Mouse (Mus musculus): ENCODE results near the gene Cyren. TPM values are rescaled to one million over a fixed set of nuclear protein-coding genes. Genes with fewer than 3 reads are reported as not detected.

Gene Cyren
- total RNA-seq, 2 experiments from 2014 or later: 5.6 to 7.2 TPM

DNA sequence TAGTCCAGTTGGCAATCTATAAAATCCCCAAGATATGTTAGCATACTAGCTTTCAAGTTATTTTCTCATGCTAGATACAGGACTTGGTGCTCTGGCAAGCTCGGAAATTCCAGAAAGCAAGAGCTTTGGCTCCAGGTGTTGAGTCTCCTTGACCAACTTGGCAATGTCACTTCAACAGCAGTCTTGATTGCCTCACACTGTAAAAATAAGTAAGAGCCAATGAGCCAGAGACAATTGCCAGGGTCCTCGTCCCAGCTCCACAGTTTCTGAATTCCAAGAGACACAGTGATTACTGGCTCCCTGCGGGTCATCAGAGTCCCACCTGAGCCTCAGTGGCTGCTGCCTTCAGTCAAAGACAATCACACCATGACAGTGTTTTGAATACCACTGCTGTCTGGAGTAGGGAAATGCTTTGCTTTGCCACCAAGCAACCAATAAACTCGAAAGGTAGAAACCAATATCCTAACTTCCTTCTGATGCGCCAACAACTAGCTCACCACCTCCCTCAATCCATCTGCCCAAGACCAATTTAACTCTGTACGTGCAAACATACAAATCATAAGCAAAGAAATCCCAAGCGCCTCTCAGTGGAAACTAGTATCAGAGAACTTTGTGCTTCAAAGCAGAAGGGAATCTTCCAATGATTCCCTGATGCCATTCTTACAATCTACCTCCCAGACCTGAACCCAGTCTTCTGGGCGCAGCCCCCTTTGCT is 31.9 kb upstream of the Cyren start:
- intact Hi-C loops (cut with DNase I): loop anchor here (2.0 kb wide), 1 partner anchor 31 kb away; the partner anchor contains the start of gene Cyren
- H3K27ac ChIP-seq: peak overlapping the region; percentile 88

DNA sequence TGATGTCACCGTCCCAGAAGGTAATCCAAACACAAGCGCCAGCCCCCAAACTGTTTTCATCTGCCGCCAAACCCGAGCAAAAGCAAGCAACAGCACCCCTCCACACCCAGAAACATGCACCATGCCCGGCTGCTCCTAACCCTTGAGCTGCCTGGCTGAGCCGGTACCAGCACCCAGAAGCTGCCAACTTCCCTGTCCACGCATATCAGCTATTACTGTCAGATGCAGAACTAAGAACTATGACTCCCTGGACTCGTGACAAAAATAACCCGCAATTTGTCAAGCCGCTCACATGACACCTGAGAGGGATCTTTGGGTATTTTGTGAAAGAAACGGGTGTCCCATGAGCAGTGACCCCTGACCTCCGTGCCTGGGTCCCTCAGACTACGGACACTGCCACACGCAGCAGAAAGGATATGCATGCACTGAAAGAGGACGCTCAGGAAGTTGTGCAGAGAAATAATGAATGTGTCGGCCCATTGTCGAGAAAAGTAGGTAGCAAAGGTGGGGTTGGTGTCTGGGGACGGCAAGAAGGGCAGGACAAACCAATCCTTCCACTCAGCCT is 29.9 kb upstream of the Cyren start:
- no peak for TF ChIP-seq CTCF (IDR thresholded peaks at IDR 0.05)
- Histone ChIP-seq H3K27ac (peak overlapping the region; percentile 57), H3K4me3 (no peak overlapping the region)
- intact Hi-C loops (cut with DNase I): no loop called here
- no peak for DNase-seq (ENCODE audit: extremely low spot score in 1 of 2, low spot score in 2 of 2)

More for the DNA sequence above, 31.9 kb upstream of the Cyren start:
- no peak for TF ChIP-seq CTCF (IDR thresholded peaks at IDR 0.05)
- H3K4me3 ChIP-seq: peak overlapping the region; percentile 92
- DNase-seq (ENCODE audit: extremely low spot score in 1 of 2, low spot score in 2 of 2): no peak

DNA sequence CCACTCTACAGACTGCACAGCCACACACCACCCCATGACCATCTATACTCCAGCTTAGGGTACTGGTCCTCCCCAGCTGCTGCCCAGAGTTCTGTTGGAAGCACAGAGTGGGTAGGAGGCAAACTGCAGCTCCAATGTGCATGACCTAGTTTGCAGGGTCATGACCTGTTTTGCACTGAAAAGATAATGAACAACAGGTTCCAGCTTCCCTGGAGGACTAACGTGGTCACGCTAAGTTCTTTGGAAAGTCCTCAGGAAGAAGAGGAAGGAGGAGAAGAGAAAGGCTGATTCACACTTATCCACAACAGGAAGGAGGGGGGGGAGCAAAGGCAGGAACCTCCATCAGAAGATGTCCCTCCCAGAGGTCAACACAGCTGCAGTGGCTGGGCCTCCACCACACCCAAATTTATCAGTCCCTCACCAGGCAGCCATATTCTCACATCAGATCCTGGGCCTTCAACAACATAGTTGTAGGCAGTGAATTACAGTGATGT is 29.3 kb upstream of the Cyren start:
- no peak for TF ChIP-seq CTCF (IDR thresholded peaks at IDR 0.05)
- Histone ChIP-seq H3K4me3 (no peak overlapping the region), H3K27ac (peak overlapping the region; percentile 57)
- no peak for DNase-seq (ENCODE audit: extremely low spot score in 1 of 2, low spot score in 2 of 2)
- intact Hi-C loops (cut with DNase I): no loop called here

DNA sequence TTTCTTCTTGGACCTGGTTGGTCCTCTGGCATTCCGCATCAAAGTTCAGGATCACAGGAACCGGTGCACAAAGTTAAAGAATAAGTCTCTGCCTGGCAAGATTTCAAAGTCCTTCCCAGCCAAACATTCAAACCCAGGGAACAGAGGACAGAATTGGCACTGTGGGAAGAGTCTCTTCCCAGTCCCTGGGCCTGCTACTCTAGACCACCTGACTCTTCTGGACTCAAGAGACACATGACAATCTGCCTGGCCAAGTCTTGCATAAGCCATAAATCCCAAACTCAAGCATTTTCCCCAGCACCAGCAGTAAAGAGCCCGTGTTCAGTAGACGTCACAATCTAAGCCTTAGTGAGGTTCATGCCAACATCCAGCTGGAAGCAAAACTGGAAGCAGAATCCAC is 28.8 kb upstream of the Cyren start:
- intact Hi-C loops (cut with DNase I): no loop called here
- TF ChIP-seq CTCF (IDR thresholded peaks at IDR 0.05): no peak
- no peak for DNase-seq (ENCODE audit: extremely low spot score in 1 of 2, low spot score in 2 of 2)
- Histone ChIP-seq H3K27ac (peak overlapping the region; percentile 57), H3K4me3 (no peak overlapping the region)

DNA sequence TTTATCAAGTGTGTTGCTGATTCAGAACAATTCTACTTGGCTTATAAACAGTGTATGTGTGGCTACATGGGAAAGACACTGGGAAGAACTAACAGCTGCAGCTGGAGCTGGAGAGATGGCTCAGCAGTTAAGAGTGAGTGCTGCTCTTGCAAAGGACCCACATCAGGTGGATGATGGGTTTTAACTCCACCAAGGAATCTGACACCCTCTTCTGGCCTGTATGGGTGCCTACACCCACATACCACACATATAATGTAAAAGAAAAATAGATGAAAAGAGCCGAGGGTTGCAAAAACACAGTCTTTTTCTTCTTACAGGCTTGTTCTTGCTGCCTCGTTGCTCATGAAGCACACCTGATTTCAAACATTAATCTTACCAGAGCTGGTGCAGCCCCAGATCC is 28.3 kb upstream of the Cyren start:
- intact Hi-C loops (cut with DNase I): no loop called here
- TF ChIP-seq CTCF (IDR thresholded peaks at IDR 0.05): peak; percentile 15
- H3K4me3 ChIP-seq: no peak overlapping the region
- no peak overlapping the region; the same call in 1 of the 2 replicates for H3K27ac ChIP-seq
- DNase-seq (ENCODE audit: extremely low spot score in 1 of 2, low spot score in 2 of 2): no peak

DNA sequence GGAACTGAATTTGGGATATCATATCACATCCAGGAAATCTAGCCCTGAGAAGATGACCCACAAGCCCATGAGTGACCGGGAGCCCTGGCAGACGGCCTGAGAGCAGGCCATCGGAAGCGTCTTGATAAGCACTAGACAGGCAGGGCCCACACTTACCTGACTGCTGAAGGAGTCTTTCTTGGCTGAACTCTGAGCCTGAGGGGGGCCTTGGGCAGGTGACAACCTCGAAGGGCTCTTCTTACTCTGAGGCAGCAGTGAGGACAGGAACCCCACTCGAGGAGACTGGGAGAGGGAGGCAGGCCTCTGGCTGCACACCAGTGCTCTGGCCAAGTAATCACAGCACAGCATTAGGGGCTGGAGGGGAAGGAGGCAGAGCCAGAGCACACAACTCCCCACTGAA is 26.5 kb upstream of the Cyren start:
- no peak for DNase-seq (ENCODE audit: extremely low spot score in 1 of 2, low spot score in 2 of 2)
- Histone ChIP-seq H3K4me3 (no peak overlapping the region), H3K27ac (no peak overlapping the region)
- intact Hi-C loops (cut with DNase I): no loop called here
- TF ChIP-seq CTCF (IDR thresholded peaks at IDR 0.05): no peak

DNA sequence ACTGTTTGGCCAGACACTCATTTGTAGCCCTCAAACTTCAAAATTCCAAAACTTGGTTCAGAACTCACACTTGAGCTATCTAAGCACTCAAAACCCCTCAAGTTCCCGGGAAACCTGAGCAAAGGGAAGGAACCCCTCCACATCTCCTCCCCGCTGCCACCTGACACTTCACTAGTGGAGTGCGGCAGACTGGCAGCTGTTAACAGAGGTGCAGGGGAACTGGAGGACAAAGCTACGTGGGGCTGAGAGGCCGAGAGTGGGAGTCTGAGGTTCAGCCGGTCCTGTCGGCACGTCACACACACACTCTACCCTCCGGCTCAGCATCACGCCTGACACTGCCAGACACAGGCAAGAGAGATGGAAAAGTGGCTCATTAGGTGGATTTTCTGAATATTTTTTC is 26.0 kb upstream of the Cyren start:
- intact Hi-C loops (cut with DNase I): no loop called here
- no peak for TF ChIP-seq CTCF (IDR thresholded peaks at IDR 0.05)
- H3K4me3 ChIP-seq: no peak overlapping the region
- no peak for DNase-seq (ENCODE audit: extremely low spot score in 1 of 2, low spot score in 2 of 2)
- no peak overlapping the region for H3K27ac ChIP-seq

DNA sequence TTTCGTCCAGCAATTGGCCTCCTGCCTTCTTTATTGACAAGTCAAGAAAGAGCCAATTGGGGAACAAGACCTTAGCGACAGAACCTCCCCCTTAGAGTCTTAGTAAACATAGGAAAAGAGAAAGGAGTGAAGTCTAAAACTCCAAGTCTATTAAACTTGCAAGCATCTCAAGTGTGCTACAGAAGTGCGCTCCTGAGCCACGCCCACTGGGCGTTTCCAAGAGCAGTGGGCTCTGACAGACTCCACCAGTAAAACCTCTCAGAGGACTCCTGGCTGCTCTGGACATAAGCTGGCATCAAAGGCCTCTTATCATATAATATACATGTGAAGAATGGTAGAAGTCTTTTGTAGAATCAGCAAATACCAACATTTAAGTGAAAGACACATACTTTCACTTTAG is 25.6 kb upstream of the Cyren start:
- no peak overlapping the region for H3K4me3 ChIP-seq
- no peak for DNase-seq (ENCODE audit: extremely low spot score in 1 of 2, low spot score in 2 of 2)
- TF ChIP-seq CTCF (IDR thresholded peaks at IDR 0.05): no peak
- H3K27ac ChIP-seq: no peak overlapping the region
- intact Hi-C loops (cut with DNase I): no loop called here

DNA sequence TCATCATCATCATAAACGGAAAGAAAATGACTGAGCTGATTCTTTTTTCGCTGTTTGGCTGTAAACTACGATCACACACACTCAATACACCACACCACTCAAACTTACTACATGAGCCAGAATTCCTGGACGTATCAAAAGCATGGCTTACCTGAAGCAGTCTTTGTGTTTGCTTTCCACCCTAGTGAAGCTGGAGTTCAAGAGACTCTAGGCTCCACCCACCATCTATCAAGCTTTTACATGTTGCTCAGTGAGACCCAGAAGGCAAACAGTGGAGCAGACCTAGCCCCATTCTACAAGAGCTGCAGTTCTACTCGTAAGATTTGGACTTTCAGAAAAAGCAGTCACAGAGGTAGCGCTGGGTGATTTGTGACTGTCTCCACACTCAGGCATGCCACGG is 24.7 kb upstream of the Cyren start:
- Histone ChIP-seq H3K27ac (no peak overlapping the region), H3K4me3 (no peak overlapping the region)
- TF ChIP-seq CTCF (IDR thresholded peaks at IDR 0.05): no peak
- intact Hi-C loops (cut with DNase I): no loop called here
- DNase-seq (ENCODE audit: extremely low spot score in 1 of 2, low spot score in 2 of 2): no peak

DNA sequence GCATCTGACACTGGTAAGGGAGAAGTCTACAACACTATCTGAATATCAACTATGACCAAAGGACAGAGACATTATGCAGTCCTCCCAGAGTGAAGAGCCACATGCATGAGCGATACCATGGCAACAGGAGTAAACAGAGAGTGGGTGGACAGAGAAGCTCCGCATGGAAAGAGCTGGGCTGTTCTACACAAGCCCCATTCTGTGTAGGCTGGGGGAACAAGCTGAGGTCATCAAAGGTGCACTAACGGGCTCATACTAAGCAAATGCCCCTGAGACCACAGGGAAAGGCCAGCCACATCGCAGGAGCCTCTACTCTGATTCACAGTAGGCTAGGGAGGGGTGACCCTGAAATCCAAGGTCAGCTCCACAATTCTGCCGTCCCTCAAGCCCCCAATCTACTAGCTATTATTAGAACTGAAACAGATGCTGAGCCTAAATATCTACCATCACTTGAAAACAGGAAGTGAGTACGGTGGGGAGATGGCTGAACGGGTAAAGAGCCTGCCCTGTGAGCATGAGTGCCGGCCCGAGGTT is 24.1 kb upstream of the Cyren start:
- TF ChIP-seq CTCF (IDR thresholded peaks at IDR 0.05): no peak
- no peak for DNase-seq (ENCODE audit: extremely low spot score in 1 of 2, low spot score in 2 of 2)
- intact Hi-C loops (cut with DNase I): no loop called here
- Histone ChIP-seq H3K4me3 (no peak overlapping the region), H3K27ac (no peak overlapping the region)

DNA sequence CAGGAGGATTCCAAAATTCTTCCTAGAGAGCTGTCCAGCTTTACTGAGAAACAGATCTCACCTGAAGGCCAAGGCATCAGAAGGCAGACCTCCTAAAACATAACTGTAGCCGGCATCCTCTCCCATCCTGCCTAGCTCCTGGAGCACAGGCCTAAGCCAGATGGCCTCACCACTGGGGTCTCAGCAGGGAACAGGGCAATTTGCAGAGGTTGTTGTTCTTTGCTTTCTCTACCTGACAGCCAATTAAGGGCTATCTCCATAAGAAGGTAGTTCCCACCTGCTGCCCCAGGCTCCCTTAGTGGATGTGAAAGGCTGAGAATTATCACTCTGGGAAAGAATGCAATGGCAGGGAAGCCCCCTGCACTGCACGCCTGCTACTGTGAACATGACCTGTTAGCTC is 23.1 kb upstream of the Cyren start:
- H3K27ac ChIP-seq: no peak overlapping the region
- H3K4me3 ChIP-seq: no peak overlapping the region
- intact Hi-C loops (cut with DNase I): no loop called here
- no peak for DNase-seq (ENCODE audit: extremely low spot score in 1 of 2, low spot score in 2 of 2)
- TF ChIP-seq CTCF (IDR thresholded peaks at IDR 0.05): no peak

DNA sequence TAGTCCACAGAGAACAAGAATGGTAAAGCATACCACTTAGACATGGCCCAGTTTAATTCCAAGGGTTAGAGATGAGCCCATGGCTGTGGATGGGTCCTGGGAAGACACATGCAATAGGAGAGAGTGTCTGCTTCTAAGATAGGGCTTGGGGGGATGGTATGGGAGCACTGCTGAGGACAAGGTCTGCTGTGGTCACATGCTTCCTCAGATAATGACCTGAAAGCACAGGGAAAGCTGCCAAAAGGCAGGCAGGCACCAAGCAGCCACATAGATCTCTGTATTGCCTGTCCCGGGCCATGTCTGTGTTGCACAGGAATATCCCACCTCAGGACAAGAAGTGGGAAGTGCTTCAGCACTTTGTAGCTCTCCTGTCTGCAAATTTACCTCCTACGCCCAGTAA is 21.3 kb upstream of the Cyren start:
- intact Hi-C loops (cut with DNase I): no loop called here
- no peak for TF ChIP-seq CTCF (IDR thresholded peaks at IDR 0.05)
- Histone ChIP-seq H3K4me3 (no peak overlapping the region), H3K27ac (no peak overlapping the region)
- DNase-seq (ENCODE audit: extremely low spot score in 1 of 2, low spot score in 2 of 2): no peak

Data from left cerebral cortex, adult 2 months (tissue).